Mouse (Mus musculus) brain, embryonic 14.5 days (tissue): ENCODE results near the gene Ly6g5b.

Experiments
- CTCF ChIP-seq: fragments of 200-500 bp; IDR thresholded peaks from 2 replicates; pipeline ENCODE4 v1.5.1; 2012; ENCODE audit warnings: inconsistent platforms, mild to moderate bottlenecking, moderate library complexity, borderline replicate concordance; ENCODE audit not compliant: insufficient read depth, insufficient read length; ENCODE audit errors: extremely low read depth
- POLR2A ChIP-seq: fragments of 200-500 bp; IDR thresholded peaks from 2 replicates; pipeline ENCODE4 v1.6.1; 2012; ENCODE audit warnings: mild to moderate bottlenecking, inconsistent platforms, borderline replicate concordance; ENCODE audit not compliant: poor library complexity, insufficient read depth, insufficient read length, severe bottlenecking; ENCODE audit errors: extremely low read depth

DNA sequence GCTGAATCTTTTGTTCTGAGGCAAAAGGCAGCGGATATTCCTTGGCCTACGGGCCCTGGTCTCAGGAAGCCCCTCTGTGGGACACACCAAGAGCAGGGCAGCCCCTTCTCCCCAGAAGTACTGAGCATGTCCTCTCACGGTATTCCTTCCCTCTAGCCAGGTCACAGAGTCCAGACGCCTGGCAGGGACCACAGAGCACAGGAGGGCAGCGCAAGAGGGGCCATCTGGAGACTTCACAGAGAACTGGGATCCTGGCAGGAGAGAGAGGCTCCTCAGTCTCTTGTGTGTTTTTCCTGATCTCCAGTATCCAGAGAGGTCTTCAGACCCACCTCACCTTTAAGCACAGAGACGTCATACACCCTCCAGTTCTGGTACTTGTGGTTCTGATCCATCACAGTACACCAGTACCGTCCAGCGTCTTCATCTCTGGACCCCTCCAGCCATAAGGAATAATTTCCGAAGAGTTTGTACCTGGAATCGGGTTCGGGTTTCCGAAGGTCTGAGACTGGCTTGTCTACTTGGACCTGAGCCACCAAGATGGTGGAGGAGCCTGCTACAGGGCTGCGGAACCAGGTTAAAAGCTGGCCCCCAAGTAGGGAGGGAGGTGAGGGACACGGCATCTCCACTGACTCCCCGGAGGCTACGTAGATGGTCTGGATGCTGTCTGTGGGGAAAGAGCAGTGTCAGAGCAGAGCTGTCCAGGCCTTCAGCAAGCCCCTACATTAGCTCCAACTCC is 32.2 kb downstream of the Ly6g5b start:
- TF ChIP-seq CTCF (no peak), POLR2A (no peak)
